Mouse (Mus musculus): ENCODE measurements around the gene Rps6kl1.

Gene Rps6kl1

GRCm38 (mm10) chr12:85151002-85151774 lies at the start of gene Rps6kl1:
Rps6kl1 (minus strand) TSS chr12:85151264.
- DNase-seq (ENCODE audit: low read depth, low spot score) = peak; percentile 30

GRCm38 (mm10) chr12:85199954-85200353 lies 48.9 kb upstream of the Rps6kl1 start:
- DNase-seq (ENCODE audit: low read depth, low spot score) = no peak

- DNase-seq (ENCODE audit: low read depth, low spot score) = no peak
These were observed 46.9 kb upstream of the Rps6kl1 start for GRCm38 (mm10) chr12:85197936-85198335.

GRCm38 (mm10) chr12:85197371-85197770 lies 46.3 kb upstream of the Rps6kl1 start:
- no peak for DNase-seq (ENCODE audit: low read depth, low spot score)

- no peak for DNase-seq (ENCODE audit: low read depth, low spot score)
These were observed 45.1 kb upstream of the Rps6kl1 start for GRCm38 (mm10) chr12:85196191-85196590.

GRCm38 (mm10) chr12:85195086-85195485 lies 44.0 kb upstream of the Rps6kl1 start:
- DNase-seq (ENCODE audit: low read depth, low spot score) = no peak

- DNase-seq (ENCODE audit: low read depth, low spot score) = no peak
These were observed 43.6 kb upstream of the Rps6kl1 start for GRCm38 (mm10) chr12:85194623-85195018.

- DNase-seq (ENCODE audit: low read depth, low spot score) = no peak
These were observed 43.0 kb upstream of the Rps6kl1 start for GRCm38 (mm10) chr12:85193923-85194622.

- no peak for DNase-seq (ENCODE audit: low read depth, low spot score)
These were observed 42.1 kb upstream of the Rps6kl1 start for GRCm38 (mm10) chr12:85193146-85193545.

- DNase-seq (ENCODE audit: low read depth, low spot score) = no peak
These were observed 41.5 kb upstream of the Rps6kl1 start for GRCm38 (mm10) chr12:85192461-85193108.

GRCm38 (mm10) chr12:85190290-85190689 lies 39.2 kb upstream of the Rps6kl1 start:
- DNase-seq (ENCODE audit: low read depth, low spot score) = no peak

GRCm38 (mm10) chr12:85186361-85186760 lies 35.3 kb upstream of the Rps6kl1 start:
- DNase-seq (ENCODE audit: low read depth, low spot score) = no peak

GRCm38 (mm10) chr12:85185810-85186209 lies 34.7 kb upstream of the Rps6kl1 start:
- no peak for DNase-seq (ENCODE audit: low read depth, low spot score)

GRCm38 (mm10) chr12:85184118-85184517 lies 33.1 kb upstream of the Rps6kl1 start:
- DNase-seq (ENCODE audit: low read depth, low spot score) = no peak

- no peak for DNase-seq (ENCODE audit: low read depth, low spot score)
These were observed 31.8 kb upstream of the Rps6kl1 start for GRCm38 (mm10) chr12:85182898-85183297.

GRCm38 (mm10) chr12:85182345-85182643 lies 31.2 kb upstream of the Rps6kl1 start:
- no peak for DNase-seq (ENCODE audit: low read depth, low spot score)

GRCm38 (mm10) chr12:85181475-85182344 lies 30.6 kb upstream of the Rps6kl1 start:
- DNase-seq (ENCODE audit: low read depth, low spot score) = no peak

GRCm38 (mm10) chr12:85178294-85178693 lies 27.2 kb upstream of the Rps6kl1 start:
- no peak for DNase-seq (ENCODE audit: low read depth, low spot score)

GRCm38 (mm10) chr12:85177740-85178239 lies 26.7 kb upstream of the Rps6kl1 start, which contains the start of gene Pgf:
Pgf (minus strand) TSS chr12:85177790.
- no peak for DNase-seq (ENCODE audit: low read depth, low spot score)

- no peak for DNase-seq (ENCODE audit: low read depth, low spot score)
These were observed 25.9 kb upstream of the Rps6kl1 start for GRCm38 (mm10) chr12:85176846-85177523.

All from retina, adult 2 months (tissue).